Mouse (Mus musculus): ENCODE results near the gene Cpt1c. TPM values are rescaled to one million over a fixed set of nuclear protein-coding genes. Genes with fewer than 3 reads are reported as not detected.
"Not testable (repeated sequence)": the region's sequence is repeated elsewhere in the genome, so short reads cannot be mapped to it uniquely, and the experiment has no call there.

Cpt1c gene
- 10 to 100 TPM in 1 of 2 experiments, 1 to 10 TPM in 1; 9.3 to 12.8 TPM for total RNA-seq (2021)
- long read RNA-seq, experiment 1, transcript Cpt1c-201 (19 exons, 2,793 nt), result major isoform, 7 of 15 reads
- long read RNA-seq, experiment 1, partial matches to known transcripts, result 4 of 15 reads
- long read RNA-seq, experiment 1, other reads (novel, unspliced or antisense), result 4 of 15 reads
- long read RNA-seq, experiment 2, transcript Cpt1c-201 (19 exons, 2,793 nt), result major isoform, 5 of 24 reads
- long read RNA-seq, experiment 2, partial matches to known transcripts, result 8 of 24 reads
- long read RNA-seq, experiment 2, other reads (novel, unspliced or antisense), result 11 of 24 reads

DNA sequence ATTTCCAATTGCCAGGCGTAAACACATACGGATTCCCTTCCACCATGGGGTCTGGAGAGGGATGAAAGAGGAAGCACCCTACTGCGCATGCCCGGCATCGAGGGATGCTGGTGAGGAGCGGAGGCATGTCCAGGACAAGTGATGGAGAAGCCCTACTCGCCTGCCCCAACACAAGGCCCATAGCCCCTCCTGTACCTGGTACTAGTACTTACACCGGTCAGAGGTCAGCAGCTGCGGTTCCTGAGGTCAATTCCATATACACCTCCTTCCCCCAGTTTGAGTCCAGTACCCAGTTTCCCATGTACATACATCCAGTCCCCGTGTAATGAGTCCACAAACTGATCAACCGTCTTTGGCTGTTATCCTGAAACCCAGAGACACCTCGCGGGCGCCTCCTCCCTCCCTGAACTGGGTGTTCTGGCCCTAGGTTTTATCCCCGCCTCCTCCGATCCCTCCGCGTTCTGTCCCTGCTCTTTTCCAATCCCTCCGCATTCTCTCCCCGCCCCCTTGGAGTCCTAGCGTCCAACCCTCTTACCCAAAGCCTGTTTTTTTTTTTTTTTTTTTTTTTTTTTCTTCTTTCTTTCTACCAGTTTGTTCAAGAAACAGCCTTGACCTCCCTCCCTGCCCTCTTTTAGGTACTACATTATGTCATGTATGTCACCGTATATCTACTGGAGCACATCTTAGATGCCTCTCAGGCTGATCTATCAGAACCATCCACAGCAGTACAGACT is at the start of gene Cpt1c:
TSS of gene Cpt1c (minus strand) at position 469 of the 734 bp plus-strand sequence.
- DNase-seq (ENCODE audit: low spot score in 2 of 2), result peak; percentile 62 to 69

- DNase-seq (ENCODE audit: low spot score in 2 of 2), result not testable (repeated sequence)
Measured at GRCm38 (mm10) chr7:45023711-45024110, 49.1 kb upstream of the Cpt1c start.

DNA sequence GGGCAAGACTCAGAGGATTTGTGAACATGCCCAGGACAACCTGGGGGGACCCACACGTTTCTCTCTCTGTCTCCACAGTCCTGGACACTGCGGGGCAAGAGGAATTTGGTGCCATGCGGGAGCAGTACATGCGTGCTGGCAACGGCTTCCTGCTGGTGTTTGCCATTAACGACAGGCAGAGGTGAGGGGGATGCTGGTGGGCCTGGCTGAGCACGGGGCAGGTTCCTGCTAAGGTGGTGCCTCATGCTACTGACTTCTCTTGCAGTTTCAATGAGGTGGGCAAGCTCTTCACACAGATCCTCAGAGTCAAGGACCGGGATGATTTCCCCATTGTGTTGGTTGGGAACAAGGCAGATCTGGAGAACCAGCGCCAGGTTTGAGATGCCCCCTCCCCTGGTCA is 45.6 kb upstream of the Cpt1c start:
- no peak for DNase-seq (ENCODE audit: low spot score in 2 of 2)

DNA sequence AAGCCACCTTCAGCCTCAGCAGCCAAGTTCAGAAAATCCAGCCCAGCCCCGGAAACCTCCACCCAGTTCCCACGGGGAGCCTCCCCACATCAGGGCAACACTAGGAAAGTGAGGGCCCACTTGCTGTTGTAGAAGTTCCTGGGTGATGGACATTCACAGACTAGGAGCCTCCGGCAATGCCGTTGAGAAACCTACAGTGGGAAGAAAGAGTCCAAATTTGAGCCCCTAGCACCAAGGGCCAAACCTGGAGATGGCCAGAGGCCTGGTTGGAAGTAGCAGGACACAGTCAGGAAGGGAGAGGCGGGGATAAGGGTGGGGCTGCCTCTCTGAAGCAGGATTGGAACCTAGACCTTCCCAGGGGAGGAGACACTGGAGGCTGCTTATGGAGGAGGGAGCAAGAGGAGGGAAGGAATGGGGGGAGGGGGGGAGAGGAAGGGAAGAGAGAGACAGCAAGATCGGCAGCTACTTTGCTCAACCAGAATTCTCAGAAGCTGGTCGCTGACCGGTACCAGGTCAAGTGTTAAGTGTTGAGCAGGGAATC is 44.5 kb upstream of the Cpt1c start:
- peak in 1 of 2 experiments; percentile 56 for DNase-seq (ENCODE audit: low spot score in 2 of 2)

- DNase-seq (ENCODE audit: low spot score in 2 of 2), result peak; percentile 78 to 80
Measured at GRCm38 (mm10) chr7:45017242-45018061, 42.8 kb upstream of the Cpt1c start, which contains the start of gene Rras. TSS of gene Rras (plus strand) at chr7:45017961.

DNA sequence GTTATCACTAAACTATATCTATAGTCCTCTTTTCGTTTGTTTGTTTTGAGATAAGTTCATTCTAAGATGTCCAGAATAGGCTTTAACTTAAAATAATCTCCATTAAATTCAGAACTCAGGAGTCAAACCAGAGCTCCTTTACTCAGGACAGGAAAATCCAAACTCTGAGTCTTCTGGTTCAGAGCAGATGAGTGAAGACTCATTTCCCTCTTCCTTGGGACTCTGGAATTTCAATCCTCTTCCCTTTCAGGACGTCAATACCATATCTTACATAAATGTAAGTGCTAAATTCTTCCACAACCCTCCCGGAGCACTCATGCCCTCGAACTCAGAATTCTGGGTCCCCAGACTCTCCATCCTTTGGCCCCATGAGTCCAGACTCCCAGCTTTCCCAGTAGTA is 42.1 kb upstream of the Cpt1c start:
- no peak for DNase-seq (ENCODE audit: low spot score in 2 of 2)

GRCm38 (mm10) chr7:45015957-45016612 is 41.4 kb upstream of the Cpt1c start, which contains the start of gene Scaf1:
TSS of gene Scaf1 (minus strand) at chr7:45016363.
- peak; percentile 97 to 98 for DNase-seq (ENCODE audit: low spot score in 2 of 2)

DNA sequence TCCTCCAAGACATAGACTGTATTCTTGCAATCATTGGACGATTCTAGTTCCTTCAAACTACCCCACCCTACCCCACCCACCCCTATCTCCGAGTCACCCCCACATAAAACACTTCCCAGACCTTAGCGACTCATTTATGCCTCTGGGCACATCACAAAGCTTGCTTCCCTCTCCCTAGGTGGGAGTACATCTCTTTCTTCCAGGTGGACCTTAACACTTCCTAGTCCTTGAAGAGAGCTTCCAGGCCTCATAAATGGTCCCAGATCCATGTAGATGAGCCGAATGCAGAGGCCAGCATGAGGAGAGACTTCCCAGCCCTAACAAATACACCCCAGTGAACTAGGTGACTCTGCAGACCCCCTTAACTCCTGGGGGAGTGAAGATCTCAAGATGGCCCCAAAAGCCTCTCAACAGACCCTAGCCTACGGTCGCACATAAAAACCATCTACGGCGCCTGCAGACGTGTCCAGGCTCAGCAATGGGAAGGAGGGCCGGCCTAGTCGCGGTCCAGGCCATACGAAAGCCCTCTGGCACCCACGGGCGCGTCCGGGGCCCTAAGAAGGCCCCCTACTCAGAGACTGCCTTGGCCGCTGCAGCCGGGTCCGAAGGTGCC is 40.8 kb upstream of the Cpt1c start:
- no peak for DNase-seq (ENCODE audit: low spot score in 2 of 2)

DNA sequence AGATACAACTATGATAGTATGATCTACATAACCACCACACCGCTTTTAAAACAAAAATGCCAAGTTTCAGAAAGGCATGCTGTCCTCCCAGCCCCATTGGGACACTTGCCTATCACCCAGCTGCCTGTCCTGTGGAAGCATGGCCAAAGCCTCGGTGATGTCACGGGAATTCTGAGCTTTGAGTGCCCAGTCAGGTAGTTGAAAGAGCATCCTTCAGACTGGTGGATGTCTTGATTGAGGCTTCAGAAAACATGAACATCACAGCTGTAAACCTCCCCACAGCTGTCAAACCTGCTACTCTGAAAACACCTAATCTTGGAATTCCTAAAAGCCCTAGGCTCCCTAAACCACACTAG is 39.4 kb upstream of the Cpt1c start:
- no peak for DNase-seq (ENCODE audit: low spot score in 2 of 2)

DNA sequence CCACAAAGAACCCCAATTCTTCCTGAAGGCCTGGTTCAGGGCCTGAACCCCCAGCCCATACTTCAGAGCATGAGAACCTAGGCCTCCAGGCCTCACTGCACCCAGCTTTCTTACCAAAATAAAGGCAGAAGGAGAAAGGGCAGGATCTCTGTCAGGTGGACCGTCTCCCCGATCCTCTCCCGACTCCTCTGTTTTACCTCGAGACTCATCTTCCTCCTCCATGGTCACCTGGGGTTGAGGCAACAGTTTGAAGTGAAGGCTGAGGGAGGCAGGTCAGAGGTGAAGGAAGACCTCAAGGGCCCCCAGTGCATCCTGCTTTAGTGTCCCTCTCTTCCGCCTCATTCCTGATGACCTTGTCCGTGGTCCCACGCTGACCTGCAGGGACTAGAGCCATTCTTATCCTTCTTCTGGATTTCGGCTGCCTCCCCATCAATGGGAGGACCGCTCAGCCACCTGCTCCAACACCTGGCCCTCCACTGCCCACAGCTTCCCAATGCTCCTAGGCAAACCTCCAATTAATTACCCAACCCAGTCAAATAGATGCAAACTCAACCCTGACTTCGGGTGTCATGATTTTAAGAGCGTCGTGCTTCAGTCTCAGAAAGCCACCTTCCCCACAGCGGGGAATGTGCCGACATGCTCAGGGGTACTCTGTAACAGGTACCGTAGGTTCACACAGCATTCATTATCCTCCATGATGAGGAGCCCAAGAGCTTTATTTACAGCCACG is 38.9 kb upstream of the Cpt1c start:
- no peak for DNase-seq (ENCODE audit: low spot score in 2 of 2)

GRCm38 (mm10) chr7:45012824-45013223 is 38.2 kb upstream of the Cpt1c start:
- DNase-seq (ENCODE audit: low spot score in 2 of 2), result no peak

DNA sequence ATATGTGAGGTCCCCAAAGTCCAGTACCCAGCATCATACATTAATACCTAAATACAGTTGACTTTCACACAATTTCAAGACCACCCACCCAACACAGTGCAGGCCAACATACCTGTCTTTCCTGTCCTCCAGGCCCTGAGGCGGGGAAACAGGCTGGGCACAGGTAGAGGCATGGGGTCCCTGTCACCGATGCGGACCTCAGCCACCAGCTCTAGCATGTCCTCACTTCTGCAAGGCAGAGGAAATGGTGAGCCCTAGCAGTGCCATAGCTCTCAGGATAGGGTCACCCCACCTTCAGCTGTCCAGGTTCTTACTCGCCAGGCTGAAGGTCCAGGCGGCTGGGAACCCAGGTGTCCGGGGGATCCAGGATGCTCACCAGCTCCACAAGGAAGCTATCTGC is 37.4 kb upstream of the Cpt1c start:
- no peak for DNase-seq (ENCODE audit: low spot score in 2 of 2)

- no peak for DNase-seq (ENCODE audit: low spot score in 2 of 2)
Measured at GRCm38 (mm10) chr7:45008411-45008810, 33.8 kb upstream of the Cpt1c start.

GRCm38 (mm10) chr7:45007846-45008245 is 33.2 kb upstream of the Cpt1c start:
- DNase-seq (ENCODE audit: low spot score in 2 of 2), result no peak

DNA sequence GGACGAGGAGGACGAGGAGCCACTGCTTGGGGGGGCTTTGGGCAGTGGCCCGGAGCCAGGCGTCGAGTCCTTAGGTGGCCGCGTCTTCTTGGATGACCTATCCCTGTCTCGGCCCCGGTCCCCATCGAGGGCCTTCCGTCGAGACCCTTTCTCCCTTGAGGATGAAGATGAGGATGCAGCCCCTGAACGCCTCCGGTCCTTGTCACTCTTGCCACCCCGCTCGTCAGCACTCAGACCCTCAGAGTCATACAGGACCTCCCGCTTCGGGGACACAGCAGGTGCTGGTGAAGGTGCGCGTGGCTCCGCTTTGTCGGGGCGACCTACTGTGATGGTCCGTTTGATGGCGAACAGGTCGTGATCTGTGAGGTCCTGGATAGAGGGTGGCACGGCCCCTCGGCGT is 32.5 kb upstream of the Cpt1c start:
- no peak for DNase-seq (ENCODE audit: low spot score in 2 of 2)

- DNase-seq (ENCODE audit: low spot score in 2 of 2), result no peak
Measured at GRCm38 (mm10) chr7:45006503-45006902, 31.9 kb upstream of the Cpt1c start.

- DNase-seq (ENCODE audit: low spot score in 2 of 2), result no peak
Measured at GRCm38 (mm10) chr7:45005321-45005992, 30.8 kb upstream of the Cpt1c start.

GRCm38 (mm10) chr7:45004546-45004945 is 29.9 kb upstream of the Cpt1c start:
- no peak for DNase-seq (ENCODE audit: low spot score in 2 of 2)

DNA sequence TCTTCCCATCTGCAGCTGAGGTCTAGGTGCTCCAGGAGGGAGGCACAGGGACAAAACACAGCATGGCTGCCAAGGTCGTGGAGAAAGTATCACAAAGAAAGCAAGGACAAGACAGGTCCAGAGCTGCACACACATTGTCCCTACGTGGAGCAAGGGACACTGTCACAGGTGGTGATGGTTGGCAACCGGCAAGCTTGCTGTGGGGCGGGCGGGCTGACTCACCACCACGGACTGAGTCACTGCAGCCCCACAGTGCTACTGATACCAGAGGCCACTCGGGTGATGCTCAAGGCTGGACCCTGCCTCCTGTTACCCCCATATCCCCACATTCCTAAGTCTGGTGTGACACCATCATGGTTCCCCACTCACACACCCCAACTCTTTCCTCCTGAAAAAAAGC is 27.8 kb upstream of the Cpt1c start:
- no peak for DNase-seq (ENCODE audit: low spot score in 2 of 2)

Data from adrenal gland, adult 18-20 months (tissue).